Mouse (Mus musculus): Measurements from ENCODE around the gene Hoxd12. TPM values are rescaled to one million over a fixed set of nuclear protein-coding genes. Genes with fewer than 3 reads are reported as not detected.

Hoxd12 gene
- total RNA-seq, 2 experiments from 2014 or later = not detected

DNA sequence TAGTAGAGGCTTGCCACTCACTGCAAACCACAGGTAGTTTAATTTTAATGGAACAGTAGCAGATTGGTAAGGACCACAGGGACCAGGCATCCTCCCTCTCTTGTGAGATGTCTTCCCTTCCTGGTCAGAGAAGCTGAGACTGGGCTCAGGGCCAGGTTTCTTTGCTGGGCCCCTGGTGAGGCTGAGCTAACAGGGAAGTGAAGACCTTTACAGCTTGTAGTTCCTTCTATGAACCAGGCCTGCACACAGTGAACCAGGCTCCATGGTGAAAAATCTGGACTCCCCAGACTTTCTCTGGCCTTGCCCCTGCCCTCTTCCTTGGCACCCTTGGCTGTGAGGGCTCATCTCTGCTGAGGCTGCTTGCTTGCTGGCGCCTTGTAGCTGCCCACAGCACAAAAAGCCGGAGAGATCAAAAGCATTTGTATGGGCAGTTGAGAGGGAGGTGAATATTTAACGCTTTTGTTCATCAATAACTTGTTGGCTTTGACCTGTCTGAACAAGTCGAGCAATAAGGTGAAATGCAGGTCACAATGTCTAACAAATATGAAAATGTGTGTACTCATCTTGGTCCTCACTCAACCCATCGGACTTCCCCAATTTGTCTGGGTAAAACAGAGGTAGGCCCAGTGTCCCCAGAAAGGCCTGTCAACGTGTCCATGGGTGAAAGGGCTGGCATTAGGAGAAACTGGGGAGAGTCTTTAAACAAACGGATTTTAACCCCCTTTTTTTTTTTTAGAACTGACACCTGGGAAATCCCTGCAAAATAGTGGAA is 49.6 kb downstream of the Hoxd12 start:
- no peak for ATAC-seq (replicated peaks; ENCODE audit: low FRiP score, poor library complexity, severe bottlenecking)

DNA sequence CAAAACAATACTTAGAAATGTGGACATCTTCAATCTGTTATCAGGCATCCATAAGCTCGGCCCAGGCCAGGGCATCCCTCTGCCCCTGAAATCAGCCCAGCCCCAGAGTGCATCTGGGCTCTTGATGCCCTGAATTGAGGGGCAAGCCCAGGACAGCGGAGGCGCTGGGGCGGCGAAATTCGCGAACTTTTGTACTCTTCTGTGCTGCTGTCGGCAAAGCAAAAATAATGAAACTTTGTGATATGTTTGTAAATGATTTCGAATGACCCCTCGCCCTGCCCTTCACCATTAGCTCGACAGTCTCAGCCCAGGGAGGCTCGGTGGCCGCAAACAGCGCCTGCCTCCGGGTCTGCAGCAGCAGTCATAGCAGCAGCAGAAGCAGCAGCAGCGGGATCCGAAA is 50.4 kb downstream of the Hoxd12 start:
- no peak for ATAC-seq (replicated peaks; ENCODE audit: low FRiP score, poor library complexity, severe bottlenecking)

DNA sequence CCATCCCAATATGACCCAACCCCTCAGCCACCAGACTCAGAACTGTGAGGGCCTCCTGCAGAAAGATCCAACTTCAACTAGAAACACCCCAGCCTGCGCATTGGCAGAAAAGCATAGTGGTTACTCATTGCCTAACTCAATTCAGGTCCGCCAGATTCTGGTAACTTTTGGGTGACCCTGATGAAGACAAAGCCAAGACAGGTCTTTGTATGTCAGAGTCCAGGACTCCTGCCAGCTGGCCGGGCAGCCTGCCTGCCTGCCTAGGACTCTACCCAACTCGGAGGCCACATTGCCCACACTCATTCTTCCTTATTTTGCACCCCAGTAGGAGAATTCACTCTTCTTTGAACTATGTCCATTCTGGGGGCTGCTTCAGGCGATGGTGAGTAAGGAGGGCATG is 51.7 kb downstream of the Hoxd12 start, which contains the start of gene Gm28230:
Gm28230 (plus strand) TSS at position 178 of the 400 bp plus-strand sequence.
- no peak for ATAC-seq (replicated peaks; ENCODE audit: low FRiP score, poor library complexity, severe bottlenecking)

DNA sequence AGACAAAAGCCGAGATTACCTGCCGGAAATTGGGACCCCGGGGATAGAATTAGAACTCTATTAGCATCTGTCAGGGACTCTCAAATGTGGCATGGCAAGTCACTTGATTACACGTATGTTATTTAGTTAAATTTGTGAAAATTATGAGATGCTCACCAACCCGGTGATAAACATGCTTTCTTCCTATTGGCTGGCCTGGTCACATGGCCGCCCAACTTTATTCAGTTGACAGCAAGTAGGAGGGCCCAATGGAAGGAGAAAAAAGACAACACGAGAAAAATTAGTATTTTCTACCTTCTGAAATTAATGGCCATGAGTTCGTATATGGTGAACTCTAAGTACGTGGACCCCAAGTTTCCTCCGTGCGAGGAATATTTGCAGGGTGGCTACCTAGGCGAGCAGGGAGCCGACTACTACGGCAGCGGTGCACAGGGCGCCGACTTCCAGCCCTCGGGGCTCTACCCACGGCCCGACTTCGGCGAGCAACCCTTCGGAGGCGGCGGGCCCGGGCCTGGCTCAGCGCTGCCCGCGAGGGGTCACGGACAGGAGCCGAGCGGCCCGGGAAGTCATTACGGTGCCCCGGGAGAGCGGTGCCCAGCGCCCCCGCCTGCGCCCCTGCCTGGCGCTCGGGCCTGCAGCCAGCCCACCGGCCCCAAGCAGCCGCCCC is 52.3 kb downstream of the Hoxd12 start:
- no peak for ATAC-seq (replicated peaks; ENCODE audit: low FRiP score, poor library complexity, severe bottlenecking)

Other genes starting within 250 kb of the Hoxd12 start
- gene Lnpk, start 95.6 kb upstream of the Hoxd12 start, total RNA-seq (2015; ENCODE audit: low replicate concordance) = 92.2 and 105 TPM in 2 replicates
- gene Lnpk, start 95.6 kb upstream of the Hoxd12 start, total RNA-seq (2017; ENCODE audit: low replicate concordance) = 137 and 183 TPM in 2 replicates
- gene Evx2, start 15.5 kb upstream of the Hoxd12 start, total RNA-seq (2015; ENCODE audit: low replicate concordance) = not detected in 2 replicates
- gene Evx2, start 15.5 kb upstream of the Hoxd12 start, total RNA-seq (2017; ENCODE audit: low replicate concordance) = not detected in 2 replicates
- not detected in 2 replicates for gene Hoxd13, start 6.7 kb upstream of the Hoxd12 start, total RNA-seq (2015; ENCODE audit: low replicate concordance)
- gene Hoxd13, start 6.7 kb upstream of the Hoxd12 start, total RNA-seq (2017; ENCODE audit: low replicate concordance) = not detected in 2 replicates
- gene Hoxd11, start 4.5 kb downstream of the Hoxd12 start, total RNA-seq (2015; ENCODE audit: low replicate concordance) = not detected in 2 replicates
- not detected in 2 replicates for gene Hoxd11, start 4.5 kb downstream of the Hoxd12 start, total RNA-seq (2017; ENCODE audit: low replicate concordance)
- gene Hoxd10, start 16.9 kb downstream of the Hoxd12 start, total RNA-seq (2015; ENCODE audit: low replicate concordance) = not detected in 2 replicates
- gene Hoxd10, start 16.9 kb downstream of the Hoxd12 start, total RNA-seq (2017; ENCODE audit: low replicate concordance) = not detected in 2 replicates
- gene Hoxd9, start 22.7 kb downstream of the Hoxd12 start, total RNA-seq (2015; ENCODE audit: low replicate concordance) = not detected in 2 replicates
- gene Hoxd9, start 22.7 kb downstream of the Hoxd12 start, total RNA-seq (2017; ENCODE audit: low replicate concordance) = not detected in 2 replicates
- gene Hoxd8, start 29.6 kb downstream of the Hoxd12 start, total RNA-seq (2015; ENCODE audit: low replicate concordance) = not detected in 2 replicates
- gene Hoxd8, start 29.6 kb downstream of the Hoxd12 start, total RNA-seq (2017; ENCODE audit: low replicate concordance) = not detected in 2 replicates
- not detected in 2 replicates for gene Hoxd3, start 36.9 kb downstream of the Hoxd12 start, total RNA-seq (2015; ENCODE audit: low replicate concordance)
- gene Hoxd3, start 36.9 kb downstream of the Hoxd12 start, total RNA-seq (2017; ENCODE audit: low replicate concordance) = not detected in 2 replicates
- not detected in 2 replicates for gene Hoxd4, start 36.9 kb downstream of the Hoxd12 start, total RNA-seq (2015; ENCODE audit: low replicate concordance)
- not detected in 2 replicates for gene Hoxd4, start 36.9 kb downstream of the Hoxd12 start, total RNA-seq (2017; ENCODE audit: low replicate concordance)
- not detected in 2 replicates for gene Gm28230, start 51.7 kb downstream of the Hoxd12 start, total RNA-seq (2015; ENCODE audit: low replicate concordance)
- gene Gm28230, start 51.7 kb downstream of the Hoxd12 start, total RNA-seq (2017; ENCODE audit: low replicate concordance) = not detected in 2 replicates
- gene Hoxd1, start 88.0 kb downstream of the Hoxd12 start, total RNA-seq (2015; ENCODE audit: low replicate concordance) = not detected in 2 replicates
- gene Hoxd1, start 88.0 kb downstream of the Hoxd12 start, total RNA-seq (2017; ENCODE audit: low replicate concordance) = not detected in 2 replicates
- gene Mtx2, start 150.8 kb downstream of the Hoxd12 start, total RNA-seq (2015; ENCODE audit: low replicate concordance) = 13.0 and 24.7 TPM in 2 replicates
- 7.2 and 11.7 TPM in 2 replicates for gene Mtx2, start 150.8 kb downstream of the Hoxd12 start, total RNA-seq (2017; ENCODE audit: low replicate concordance)

All from erythroid progenitor cell, adult 5-6 weeks (primary cell).